Mouse (Mus musculus) CH12.LX (cell line): ENCODE results near the gene Pfas. TPM values are rescaled to one million over a fixed set of nuclear protein-coding genes. Genes with fewer than 3 reads are reported as not detected.

Source experiments
- DNase-seq: peaks from one replicate; pipeline ENCODE4 v3.0.0-alpha.2; 2013; ENCODE audit errors: extremely low read depth
- H3K27ac ChIP-seq: 2 replicates; pipeline ENCODE4 v1.5.1; 2012; ENCODE audit warnings: low read depth, mild to moderate bottlenecking, control low read depth, moderate library complexity; ENCODE audit not compliant: insufficient read depth
- H3K27me3 ChIP-seq: replicated peaks from 2 replicates; pipeline ENCODE3; 2012; ENCODE audit warnings: inconsistent platforms
- H3K36me3 ChIP-seq, 2 experiments: replicated peaks in 1 of 2; 2 replicates each; pipeline versions ENCODE3 to v1.6.1; 2012; ENCODE audit warnings: inconsistent platforms in 1 of 2, low read length in 1 of 2, mild to moderate bottlenecking in 1 of 2, mixed read lengths in 1 of 2, moderate library complexity in 1 of 2; ENCODE audit not compliant: control insufficient read depth in 1 of 2, insufficient read depth in 1 of 2
- H3K4me1 ChIP-seq, 2 experiments: 2 replicates each; pipeline ENCODE4 v1.6.1; 2012; ENCODE audit warnings: inconsistent platforms in 1 of 2, moderate library complexity in 1 of 2; ENCODE audit not compliant: insufficient read depth in 2 of 2, control insufficient read depth in 1 of 2
- H3K4me2 ChIP-seq: 2 replicates; pipeline ENCODE4 v1.6.1; 2012; ENCODE audit warnings: low read depth, mild to moderate bottlenecking, control low read depth; ENCODE audit not compliant: poor library complexity, insufficient read depth, severe bottlenecking
- H3K4me3 ChIP-seq, 3 experiments: fragments of 150-350 bp in 1 of 3; sonication (generic) in 1 of 3; replicated peaks in 1 of 3; 2 replicates each; pipeline versions ENCODE3 to v1.5.1; 2011 to 2012; ENCODE audit warnings: low read depth in 2 of 3, low read length in 2 of 3, mild to moderate bottlenecking in 2 of 3, moderate library complexity in 2 of 3, control low read depth in 1 of 3, improper control_type of control experiment in 1 of 3, inconsistent platforms in 1 of 3, mixed read lengths in 1 of 3; ENCODE audit not compliant: poor library complexity in 1 of 3
- H3K79me2 ChIP-seq: replicated peaks from 2 replicates; pipeline ENCODE4 v1.6.1; 2012; ENCODE audit warnings: mild to moderate bottlenecking, moderate library complexity; ENCODE audit not compliant: control insufficient read depth, poor library complexity, insufficient read depth, severe bottlenecking; ENCODE audit errors: extremely low read depth
- H3K9ac ChIP-seq: 2 replicates; pipeline ENCODE4 v1.6.1; 2012; ENCODE audit warnings: low read depth, mild to moderate bottlenecking, control low read depth, moderate library complexity; ENCODE audit not compliant: insufficient read depth
- H3K9me3 ChIP-seq: replicated peaks from 2 replicates; pipeline ENCODE3; 2012; ENCODE audit warnings: low read length, inconsistent platforms, mixed read lengths
- BHLHE40 ChIP-seq: IDR thresholded peaks from 2 replicates; pipeline ENCODE4 v1.6.1; 2011; ENCODE audit warnings: mild to moderate bottlenecking, low read depth, low read length, improper control_type of control experiment
- CHD1 ChIP-seq: IDR thresholded peaks from 2 replicates; pipeline ENCODE4 v1.6.1; 2012; ENCODE audit warnings: low read depth, low read length, improper control_type of control experiment, inconsistent platforms
- E2F4 ChIP-seq: IDR thresholded peaks from 2 replicates; pipeline ENCODE4 v1.6.1; 2011; ENCODE audit warnings: low read depth, low read length, improper control_type of control experiment; ENCODE audit not compliant: insufficient replicate concordance
- EP300 ChIP-seq: IDR thresholded peaks from 2 replicates; pipeline ENCODE4 v1.6.1; 2011; ENCODE audit warnings: low read length, improper control_type of control experiment
- ETS1 ChIP-seq: conservative IDR thresholded peaks from 2 replicates; pipeline ENCODE4 v1.6.1; 2012; ENCODE audit warnings: low read depth, mild to moderate bottlenecking, inconsistent platforms, low read length, improper control_type of control experiment, moderate library complexity
- HCFC1 ChIP-seq: IDR thresholded peaks from 2 replicates; pipeline ENCODE4 v1.6.1; 2012; ENCODE audit warnings: low read depth, mild to moderate bottlenecking, inconsistent platforms, low read length, improper control_type of control experiment
- IRF4 ChIP-seq: IDR thresholded peaks from 2 replicates; pipeline ENCODE4 v1.6.1; 2014; ENCODE audit warnings: low read depth, mild to moderate bottlenecking, inconsistent platforms, low read length, improper control_type of control experiment
- MAZ ChIP-seq: IDR thresholded peaks from 2 replicates; pipeline ENCODE4 v1.6.1; 2012; ENCODE audit warnings: low read depth, mild to moderate bottlenecking, inconsistent platforms, low read length, improper control_type of control experiment, moderate library complexity
- MYC ChIP-seq: IDR thresholded peaks from 2 replicates; pipeline ENCODE4 v1.6.1; 2011; ENCODE audit warnings: low read depth, mild to moderate bottlenecking, improper control_type of control experiment, low read length
- NELFE ChIP-seq: IDR thresholded peaks from 2 replicates; pipeline ENCODE4 v1.6.1; 2011; ENCODE audit warnings: low read depth, low read length, improper control_type of control experiment
- PAX5 ChIP-seq: IDR thresholded peaks from 2 replicates; pipeline ENCODE4 v1.6.1; 2012; ENCODE audit warnings: low read length, inconsistent platforms, mixed read lengths
- POLR2A ChIP-seq: IDR thresholded peaks from 2 replicates; pipeline ENCODE4 v1.6.1; 2011; ENCODE audit warnings: low read depth, mild to moderate bottlenecking, improper control_type of control experiment, low read length
- POLR2AphosphoS2 ChIP-seq: IDR thresholded peaks from 2 replicates; pipeline ENCODE4 v1.6.1; 2011; ENCODE audit warnings: low read depth, low read length, improper control_type of control experiment
- RAD21 ChIP-seq: IDR thresholded peaks from 2 replicates; pipeline ENCODE4 v1.6.1; 2011; ENCODE audit warnings: low read depth, mild to moderate bottlenecking, low read length, improper control_type of control experiment, moderate library complexity
- RCOR1 ChIP-seq: conservative IDR thresholded peaks from 2 replicates; pipeline ENCODE4 v1.6.1; 2012; ENCODE audit warnings: low read depth, mild to moderate bottlenecking, inconsistent platforms, low read length, improper control_type of control experiment
- SIN3A ChIP-seq: IDR thresholded peaks from 2 replicates; pipeline ENCODE4 v1.6.1; 2012; ENCODE audit warnings: low read length, improper control_type of control experiment, inconsistent platforms
- TBP ChIP-seq: conservative IDR thresholded peaks from 2 replicates; pipeline ENCODE4 v1.6.1; 2011; ENCODE audit warnings: low read depth, low read length, improper control_type of control experiment
- TCF12 ChIP-seq: IDR thresholded peaks from 2 replicates; pipeline ENCODE4 v1.6.1; 2014; ENCODE audit warnings: low read depth, mild to moderate bottlenecking, inconsistent platforms, low read length, improper control_type of control experiment
- UBTF ChIP-seq: IDR thresholded peaks from 2 replicates; pipeline ENCODE4 v1.6.1; 2012; ENCODE audit warnings: low read depth, mild to moderate bottlenecking, inconsistent platforms, low read length, improper control_type of control experiment, moderate library complexity
- ZC3H11A ChIP-seq: IDR thresholded peaks from 2 replicates; pipeline ENCODE4 v1.6.1; 2012; ENCODE audit warnings: low read depth, mild to moderate bottlenecking, inconsistent platforms, low read length, improper control_type of control experiment
- ZMIZ1 ChIP-seq: IDR thresholded peaks from 2 replicates; pipeline ENCODE4 v1.6.1; 2012; ENCODE audit warnings: low read depth, mild to moderate bottlenecking, inconsistent platforms, low read length, improper control_type of control experiment
- dilution Hi-C: fragments of 300-500 bp; cut with MboI; formaldehyde crosslinking; loops from 2 replicates; pipeline ENCODE4 v1.14.3; 2020; ENCODE audit warnings: low sequenced_read_pairs; ENCODE audit not compliant: extremely low pct_unique_long_range_greater_than_20kb, extremely low pct_ligation_motif_present
- in situ Hi-C: fragments of 300-500 bp; cut with MboI; formaldehyde crosslinking; loops from 3 replicates; pipeline ENCODE4 v1.14.3; 2019; ENCODE audit warnings: low sequenced_read_pairs, low pct_ligation_motif_present, low pct_unique_long_range_greater_than_20kb, mixed read lengths
- polyA plus RNA-seq: library from polyadenylated mRNA; unstranded; fragments of >175 nt; gene quantifications from 2 replicates; pipeline ENCODE4 v1.2.1, GENCODE M21; 2012; ENCODE audit warnings: low read depth; ENCODE audit not compliant: insufficient read length
- total RNA-seq, 2 experiments: library from RNA; depleted of rRNA; stranded (reverse); fragments of 300-350 nt in 1 of 2; fragments of >200 nt in 1 of 2; gene quantifications; 2 replicates each; pipeline ENCODE4 v1.2.3; 2012 to 2014

Pfas gene
- total and polyA plus RNA-seq, 3 experiments, result 61.9 to 110 (median 72.9) TPM

DNA sequence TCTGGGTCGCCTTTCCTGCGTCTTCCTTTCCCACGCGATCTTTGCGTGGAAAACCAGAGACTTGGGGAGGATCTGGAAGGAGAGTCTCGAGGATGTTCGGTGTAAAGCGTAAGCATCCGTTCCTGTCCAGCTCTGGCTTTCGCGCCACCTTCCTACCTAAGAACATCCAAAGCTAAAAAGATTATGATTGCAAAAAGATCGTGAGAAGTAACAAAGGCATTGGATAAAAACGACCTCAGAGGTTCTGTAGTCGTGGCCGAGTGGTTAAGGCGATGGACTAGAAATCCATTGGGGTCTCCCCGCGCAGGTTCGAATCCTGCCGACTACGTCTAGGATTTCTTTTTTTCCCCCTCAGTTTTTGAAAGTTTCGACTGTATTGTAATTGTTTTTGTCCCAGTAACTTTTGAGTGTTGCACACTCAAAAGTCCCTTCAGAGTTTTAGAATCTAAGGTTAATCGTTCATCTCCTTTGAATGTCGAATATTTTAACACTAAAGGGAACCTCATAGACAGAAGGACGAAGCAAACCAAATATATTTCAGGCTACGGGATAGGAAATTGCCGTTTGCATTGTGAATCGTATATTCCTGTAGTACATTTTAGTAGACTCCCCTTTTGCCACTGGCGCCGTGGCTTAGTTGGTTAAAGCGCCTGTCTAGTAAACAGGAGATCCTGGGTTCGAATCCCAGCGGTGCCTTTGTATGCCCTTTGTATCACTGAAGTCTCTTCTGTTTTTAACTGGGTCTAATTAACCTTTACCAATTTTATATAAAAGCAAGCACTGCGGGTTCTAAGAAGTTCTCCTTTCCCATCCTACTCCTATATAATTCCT is 29.2 kb upstream of the Pfas start:
- peak; percentile 94 for DNase-seq
- H3K36me3 ChIP-seq, result peaks cover 35 to 41% of the 10 kb centered on the region in 2 experiments
- peaks cover 18 to 32% of the 10 kb centered on the region in 2 experiments for H3K4me1 ChIP-seq
- H3K9me3 ChIP-seq, result no peaks in the 10 kb centered on the region
- TF ChIP-seq TBP (peak; percentile 99), CHD1 (no peak)
- no peaks in the 10 kb centered on the region for H3K27me3 ChIP-seq
- in situ Hi-C loops, result no loop called here
- peak overlapping the region; percentile 61 for H3K27ac ChIP-seq
- peak overlapping the region; percentile 4 for H3K4me2 ChIP-seq
- peak overlapping the region; percentile 64 to 86 (median 65) for H3K4me3 ChIP-seq
- H3K9ac ChIP-seq, result peak overlapping the region; percentile 75
- H3K79me2 ChIP-seq, result no peaks in the 10 kb centered on the region
- dilution Hi-C loops, result no loop called here

DNA sequence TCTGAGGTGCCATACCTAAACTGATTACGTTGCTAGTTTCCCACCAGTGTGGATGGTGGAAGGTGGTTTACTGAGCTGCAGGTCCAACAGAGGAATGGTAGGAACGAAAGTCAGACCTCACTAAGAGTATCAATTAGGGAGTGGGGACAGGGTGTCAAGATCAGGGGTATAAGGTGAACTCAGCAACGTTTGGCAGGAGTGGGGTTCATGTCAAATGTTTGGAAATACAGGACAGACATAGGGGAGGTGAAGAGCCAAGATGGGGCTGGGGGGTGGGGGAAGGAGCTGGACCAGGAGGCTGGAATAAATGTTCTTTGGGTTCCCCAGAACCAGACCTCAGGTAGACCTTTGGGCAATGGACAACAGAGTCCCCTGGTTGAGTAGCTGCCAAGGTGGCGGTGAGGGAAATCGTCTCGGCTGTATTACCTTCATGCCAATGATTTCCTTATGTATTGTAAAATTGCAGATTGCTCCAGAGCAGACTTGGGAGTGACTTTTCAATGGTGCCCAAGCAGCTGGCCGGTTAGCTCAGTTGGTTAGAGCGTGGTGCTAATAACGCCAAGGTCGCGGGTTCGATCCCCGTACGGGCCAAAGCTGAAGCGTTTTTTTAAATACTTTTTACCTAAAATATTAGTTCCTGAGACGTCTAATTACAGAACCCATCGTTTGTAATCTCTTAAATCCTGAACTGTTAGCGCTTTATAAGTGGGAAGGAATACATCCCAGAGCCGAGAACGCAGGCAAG is 28.4 kb upstream of the Pfas start:
- no peaks in the 10 kb centered on the region for H3K9me3 ChIP-seq
- in situ Hi-C loops (no loop called here), dilution Hi-C loops (no loop called here)
- peak overlapping the region; percentile 64 to 86 (median 65) for H3K4me3 ChIP-seq
- peak overlapping the region; percentile 61 for H3K27ac ChIP-seq
- no peaks in the 10 kb centered on the region for H3K27me3 ChIP-seq
- H3K4me1 ChIP-seq, result peaks cover 18 to 32% of the 10 kb centered on the region in 2 experiments
- peaks cover 40 to 47% of the 10 kb centered on the region in 2 experiments for H3K36me3 ChIP-seq
- H3K4me2 ChIP-seq, result peak overlapping the region; percentile 87
- H3K79me2 ChIP-seq, result no peaks in the 10 kb centered on the region
- peak overlapping the region; percentile 75 for H3K9ac ChIP-seq
- TF ChIP-seq POLR2A (peak; percentile 86), TBP (peak; percentile 99), CHD1 (no peak), UBTF (no peak)
- TF ChIP-seq, all 38 proteins: peak for 2
- peak; percentile 90 for DNase-seq

DNA sequence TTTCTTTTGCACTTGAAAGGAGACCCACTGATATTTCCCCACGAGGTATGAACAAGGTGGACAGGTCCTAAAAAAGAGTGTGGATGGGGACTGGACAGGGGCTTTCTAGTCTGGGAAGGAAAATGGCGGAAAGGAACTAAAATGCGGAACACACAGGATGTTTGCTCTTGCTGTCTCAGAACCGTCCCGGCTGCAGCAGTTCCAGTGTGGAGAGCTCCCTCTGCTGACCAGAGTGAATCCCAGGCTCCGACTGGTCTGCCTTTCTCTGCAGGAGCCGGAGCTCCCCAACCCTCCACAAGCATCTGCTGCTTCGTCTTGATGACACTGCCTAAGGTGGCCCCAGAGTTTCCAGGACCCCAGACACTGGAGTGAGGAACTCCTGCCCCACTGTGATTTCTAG is 27.6 kb upstream of the Pfas start:
- peak; percentile 96 for DNase-seq
- no peaks in the 10 kb centered on the region for H3K27me3 ChIP-seq
- H3K36me3 ChIP-seq, result peaks cover 48 to 55% of the 10 kb centered on the region in 2 experiments
- peaks cover 18 to 32% of the 10 kb centered on the region in 2 experiments for H3K4me1 ChIP-seq
- no peaks in the 10 kb centered on the region for H3K79me2 ChIP-seq
- in situ Hi-C loops, result no loop called here
- dilution Hi-C loops, result no loop called here
- peak overlapping the region; percentile 13; the same call in 1 of the 2 replicates for H3K27ac ChIP-seq
- no peaks in the 10 kb centered on the region for H3K9me3 ChIP-seq
- peak overlapping the region; percentile 87 for H3K4me2 ChIP-seq
- peak overlapping the region in 1 of 3 experiments; percentile 65 for H3K4me3 ChIP-seq
- no peak overlapping the region for H3K9ac ChIP-seq
- TF ChIP-seq SIN3A, result no peak
- no peak for TF ChIP-seq E2F4
- no peak for TF ChIP-seq NELFE
- TF ChIP-seq CHD1, result no peak
- peak; percentile 38; the same call in 1 of the 2 replicates for TF ChIP-seq POLR2A
- peak; percentile 63; the same call in 1 of the 2 replicates for TF ChIP-seq UBTF
- no peak for TF ChIP-seq IRF4
- no peak for TF ChIP-seq RAD21
- TF ChIP-seq ZMIZ1, result no peak
- no peak for TF ChIP-seq TCF12
- no peak for TF ChIP-seq RCOR1
- TF ChIP-seq TBP, result peak; percentile 62; the same call in 1 of the 2 replicates
- TF ChIP-seq BHLHE40, result no peak
- TF ChIP-seq EP300, result no peak
- no peak for TF ChIP-seq MAZ
- no peak for TF ChIP-seq MYC
- TF ChIP-seq HCFC1, result no peak
- no peak for TF ChIP-seq POLR2AphosphoS2
- no peak for TF ChIP-seq ZC3H11A
- TF ChIP-seq ETS1, result no peak
- TF ChIP-seq PAX5, result no peak
